Mouse (Mus musculus) mouse trophoblast stem cell (cell line): ENCODE results near the gene Rad51b.
"Not testable (repeated sequence)": the region's sequence is repeated elsewhere in the genome, so short reads cannot be mapped to it uniquely, and the experiment has no call there.

Experiments used
- in situ Hi-C, 2 experiments: fragments of 300-500 bp; cut with MseI, MboI; formaldehyde crosslinking; loops; 2 replicates in 1 of 2; 3 replicates in 1 of 2; pipeline ENCODE4 v1.15.1; 2025

Rad51b gene

DNA sequence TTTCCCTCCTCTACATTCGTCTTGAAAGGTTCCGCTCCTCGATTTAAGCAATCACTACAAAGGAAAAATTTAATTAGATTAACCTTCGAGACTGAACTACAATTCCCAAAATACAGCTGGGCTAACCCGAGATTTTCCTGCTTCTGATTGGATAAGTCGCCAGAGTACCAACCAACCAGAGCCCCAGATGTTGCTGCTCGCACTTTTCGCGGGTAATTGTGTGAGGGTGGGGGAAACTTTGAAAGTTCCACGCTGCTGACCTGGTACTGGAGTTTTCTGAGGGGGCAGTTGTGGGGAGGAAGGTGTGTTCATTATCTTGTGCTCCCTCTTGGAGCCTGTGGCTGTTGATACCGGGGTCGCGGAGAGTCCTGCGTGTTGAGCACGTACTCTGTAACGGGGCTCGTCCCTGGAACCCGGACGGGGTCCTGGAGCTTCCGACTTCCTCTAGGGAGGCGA lies at the start of gene Rad51b:
TSS of gene Rad51b (plus strand) at position 162 of the 456 bp plus-strand sequence.
- in situ Hi-C loops: no loop called here

DNA sequence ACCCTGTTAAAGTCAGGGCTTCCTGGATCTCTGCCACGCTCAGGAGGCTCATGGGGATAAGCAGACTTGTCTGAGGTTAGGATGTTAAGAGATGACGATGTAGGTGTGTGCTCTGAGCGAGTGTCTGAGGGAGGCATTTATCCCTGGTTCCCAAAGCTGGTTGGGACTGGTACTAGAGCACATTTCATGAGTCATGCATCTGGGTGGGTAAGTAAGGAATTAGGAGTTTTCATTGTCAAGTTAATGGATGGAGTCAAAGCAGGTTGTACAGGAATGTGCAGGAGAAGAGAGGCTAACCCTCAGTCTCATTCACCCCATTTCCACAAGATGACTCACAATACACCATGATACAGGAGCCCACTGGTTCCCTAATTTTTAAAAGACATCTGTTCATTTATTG lies 49.0 kb upstream of the Rad51b start:
- in situ Hi-C loops: no loop called here

DNA sequence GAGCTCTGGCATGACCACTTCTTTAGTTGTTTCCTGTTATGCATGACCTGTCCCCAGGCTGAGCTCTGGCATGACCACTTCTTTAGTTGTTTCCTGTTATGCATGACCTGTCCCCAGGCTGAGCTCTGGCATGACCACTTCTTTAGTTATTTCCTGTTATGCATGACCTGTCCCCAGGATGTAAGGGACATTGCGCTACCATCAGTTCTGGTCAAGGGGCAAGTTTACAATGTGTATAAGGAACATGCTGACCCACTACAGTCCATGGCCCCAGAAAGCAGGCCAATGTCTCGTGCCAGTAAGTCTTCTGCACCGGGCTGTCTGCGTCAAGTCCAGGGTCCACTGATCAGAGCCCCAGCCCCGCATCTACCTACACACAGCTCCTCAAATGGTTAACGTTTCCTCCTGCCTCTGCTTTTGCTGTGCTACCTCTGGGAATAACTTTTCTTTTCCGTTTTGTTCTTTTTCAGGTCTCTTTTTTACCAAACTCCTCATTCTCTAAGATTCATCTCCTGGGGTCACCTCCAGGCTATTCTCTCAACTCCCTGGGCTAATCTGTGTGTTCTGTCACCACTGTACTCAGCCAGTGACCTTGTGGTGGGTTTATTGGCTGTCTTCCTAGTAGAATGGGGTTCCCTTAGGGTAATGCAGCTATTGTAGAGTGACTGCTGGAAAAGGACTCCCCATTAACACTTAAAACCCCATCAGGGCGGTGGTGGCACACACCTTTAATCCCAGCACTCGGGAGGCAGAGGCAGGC lies 43.6 kb upstream of the Rad51b start:
- in situ Hi-C loops: no loop called here

DNA sequence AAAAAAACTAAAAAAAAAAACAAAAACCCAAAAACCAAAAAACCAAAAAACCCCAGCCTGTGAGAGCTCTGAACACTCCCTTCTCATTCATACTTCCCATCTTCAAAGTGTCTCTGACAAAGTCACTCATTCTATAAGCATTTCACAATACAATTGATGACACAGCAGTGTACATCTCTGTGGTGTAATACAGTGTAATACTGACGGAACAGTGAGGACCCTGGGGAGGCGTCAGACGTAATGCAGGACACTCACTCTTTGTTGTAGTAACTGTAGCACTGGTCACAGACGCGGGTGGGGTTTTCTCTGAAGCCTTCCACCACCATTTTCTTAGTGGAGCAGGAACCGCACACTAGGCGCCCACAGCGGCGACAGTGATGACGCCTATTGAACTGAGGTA lies 42.1 kb upstream of the Rad51b start:
- in situ Hi-C loops: no loop called here

DNA sequence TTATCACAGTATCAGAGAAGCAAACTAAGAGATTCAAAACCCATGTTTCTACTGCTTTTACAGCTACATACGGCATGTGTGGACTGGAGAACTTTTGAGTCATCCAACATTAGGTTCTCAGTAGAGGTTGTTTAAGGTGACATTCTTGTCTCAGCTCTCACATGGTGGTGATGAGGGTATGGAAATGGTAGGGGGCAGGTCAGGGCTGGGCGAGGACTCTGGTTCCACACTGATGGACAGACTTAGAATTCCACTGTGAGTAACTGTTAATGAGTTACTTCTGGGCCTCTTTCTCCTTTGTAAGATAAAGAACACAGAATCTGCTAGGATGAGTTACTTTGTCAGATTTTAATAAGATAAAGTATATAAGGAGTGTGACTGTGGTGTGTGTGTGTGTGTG lies 36.9 kb upstream of the Rad51b start:
- in situ Hi-C loops: no loop called here

DNA sequence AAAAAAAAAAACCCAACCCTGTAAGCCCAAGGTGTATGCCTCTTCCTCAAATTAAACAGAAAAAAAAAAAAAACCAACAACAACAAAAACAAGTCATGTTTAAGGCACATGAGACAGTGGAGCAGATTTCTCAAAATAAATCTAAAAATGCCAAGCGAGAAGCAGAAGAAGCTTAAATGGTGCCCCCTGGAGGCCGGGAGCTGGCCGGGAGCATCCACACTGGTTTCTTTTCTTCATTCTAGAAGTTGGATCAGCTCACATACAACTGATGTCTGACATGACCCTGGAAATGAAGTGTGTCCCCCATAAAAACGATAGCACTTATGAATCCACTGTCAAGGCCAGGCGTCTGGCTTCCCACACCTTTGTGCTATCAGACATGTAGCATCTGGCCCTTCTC lies 36.0 kb upstream of the Rad51b start:
- in situ Hi-C loops: no loop called here

DNA sequence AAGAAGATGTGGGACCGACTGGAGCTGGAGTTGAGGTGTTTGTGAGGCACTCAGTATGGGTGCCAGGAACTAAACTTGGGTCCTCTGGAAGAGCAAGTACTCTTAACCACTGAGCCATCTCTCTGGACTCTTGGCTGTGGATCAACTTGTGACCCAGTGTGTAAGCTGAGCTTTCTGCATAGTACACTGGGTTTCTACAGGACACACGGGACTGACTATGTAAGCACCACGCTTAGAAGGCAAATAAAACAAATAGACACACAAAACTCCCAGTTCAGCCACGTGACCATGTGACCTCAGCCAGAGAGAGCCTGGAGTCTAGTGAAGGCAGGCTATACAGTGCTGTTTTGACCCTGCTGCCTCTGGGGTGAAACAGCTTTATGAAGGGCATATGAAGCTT lies 24.5 kb upstream of the Rad51b start:
- in situ Hi-C loops: no loop called here

DNA sequence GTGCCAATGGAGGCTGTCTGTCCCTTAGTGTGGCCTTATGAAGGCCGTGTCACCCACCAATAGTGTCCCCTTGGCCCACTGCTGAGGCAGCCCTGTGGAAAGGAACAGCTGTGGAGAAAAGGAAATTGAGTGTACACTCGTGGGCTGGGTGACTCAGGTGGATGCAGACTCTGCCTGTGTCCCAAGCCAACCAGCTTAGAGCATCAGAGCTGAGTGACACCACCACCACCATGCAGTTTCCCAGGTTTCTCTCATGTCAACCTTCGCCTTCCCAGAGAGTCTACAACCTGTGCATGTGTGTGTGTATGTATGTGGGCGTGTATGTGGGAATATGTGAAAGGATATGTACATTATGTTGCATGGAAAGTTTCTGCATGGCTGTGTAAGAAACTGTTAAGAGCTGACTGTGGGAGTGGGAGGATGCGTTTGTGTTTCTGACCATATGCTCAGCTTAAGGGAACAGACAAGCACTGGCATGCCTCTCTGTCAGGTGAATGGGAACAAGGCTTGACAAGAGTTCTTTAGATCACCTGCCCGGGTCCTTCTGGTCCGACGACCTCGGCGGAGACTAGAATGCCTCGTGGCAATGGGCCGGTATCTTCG lies 17.5 kb upstream of the Rad51b start:
- in situ Hi-C loops: no loop called here

DNA sequence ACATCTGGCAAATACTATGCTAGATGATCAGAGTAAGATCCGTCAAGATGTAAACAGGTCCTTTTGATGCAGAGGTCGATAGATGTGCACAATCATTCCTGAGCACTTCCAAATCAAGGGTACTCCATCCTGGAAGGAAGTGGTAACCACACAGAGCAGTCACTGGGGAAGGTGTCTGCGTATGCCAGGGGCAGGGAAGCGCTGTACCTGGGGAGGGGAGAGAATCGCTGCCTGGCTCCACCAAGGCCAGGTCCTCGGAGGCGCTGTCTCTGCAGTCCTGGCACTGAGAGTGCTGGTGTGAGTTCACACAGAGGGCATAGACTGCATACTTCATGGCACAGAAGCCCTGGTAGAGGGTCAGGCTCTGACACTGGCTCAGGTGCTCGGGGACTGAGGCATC lies 14.5 kb upstream of the Rad51b start:
- in situ Hi-C loops: no loop called here

DNA sequence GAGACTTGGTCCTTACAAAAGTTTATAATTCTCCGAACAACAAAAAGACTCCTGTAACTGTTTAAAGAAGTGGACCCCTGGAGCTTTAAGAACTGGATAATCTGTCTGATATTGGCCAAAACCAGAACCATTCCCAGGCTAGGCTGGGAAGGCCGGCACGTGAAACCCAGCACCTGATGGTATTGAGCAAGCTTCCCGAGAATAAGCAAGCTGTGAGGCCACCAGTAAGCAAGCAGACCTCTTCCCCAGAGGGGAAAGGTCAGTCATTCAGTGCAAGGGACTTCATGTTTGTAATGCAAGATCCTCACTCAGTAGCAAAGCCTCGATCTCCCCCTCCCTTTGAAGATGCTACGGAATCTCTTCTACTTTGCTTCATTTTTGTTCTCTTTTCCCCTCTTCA lies 4.2 kb upstream of the Rad51b start:
- in situ Hi-C loops: no loop called here

DNA sequence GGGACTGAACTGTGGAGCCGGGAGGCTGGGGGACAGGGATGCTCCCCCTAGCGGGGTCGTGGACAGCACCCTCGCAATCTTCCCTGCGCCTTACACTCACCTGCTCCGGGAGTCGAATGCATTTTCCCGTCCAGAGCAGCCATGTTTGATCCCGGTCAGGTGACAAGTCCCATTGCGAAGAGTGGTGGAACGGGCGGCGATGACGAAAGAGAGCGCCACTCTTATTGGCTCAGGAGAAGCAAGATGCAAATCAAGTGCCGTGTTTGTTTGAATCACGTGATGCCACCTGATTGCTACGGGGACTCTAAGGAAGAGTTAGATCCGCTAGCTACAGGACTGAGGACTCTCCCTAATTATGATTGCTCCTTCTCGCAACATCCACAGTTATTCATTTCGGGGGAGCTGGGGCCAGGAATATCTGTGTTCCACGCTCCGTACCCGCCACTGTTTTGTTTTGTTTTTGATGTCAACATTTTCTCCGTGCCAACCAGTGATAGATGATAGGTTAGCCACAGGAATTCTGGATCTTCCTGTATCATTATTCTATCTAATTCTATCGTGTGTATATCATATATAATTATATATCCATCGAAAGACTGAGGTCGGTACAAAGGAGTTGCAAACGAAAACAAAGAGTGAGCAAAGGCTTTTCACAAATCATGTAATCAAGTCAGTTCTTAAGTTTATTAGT lies 811 bp upstream of the Rad51b start, which contains the start of gene Zfyve26:
TSS of gene Zfyve26 (minus strand) at position 179 of the 691 bp plus-strand sequence.
- in situ Hi-C loops: no loop called here

DNA sequence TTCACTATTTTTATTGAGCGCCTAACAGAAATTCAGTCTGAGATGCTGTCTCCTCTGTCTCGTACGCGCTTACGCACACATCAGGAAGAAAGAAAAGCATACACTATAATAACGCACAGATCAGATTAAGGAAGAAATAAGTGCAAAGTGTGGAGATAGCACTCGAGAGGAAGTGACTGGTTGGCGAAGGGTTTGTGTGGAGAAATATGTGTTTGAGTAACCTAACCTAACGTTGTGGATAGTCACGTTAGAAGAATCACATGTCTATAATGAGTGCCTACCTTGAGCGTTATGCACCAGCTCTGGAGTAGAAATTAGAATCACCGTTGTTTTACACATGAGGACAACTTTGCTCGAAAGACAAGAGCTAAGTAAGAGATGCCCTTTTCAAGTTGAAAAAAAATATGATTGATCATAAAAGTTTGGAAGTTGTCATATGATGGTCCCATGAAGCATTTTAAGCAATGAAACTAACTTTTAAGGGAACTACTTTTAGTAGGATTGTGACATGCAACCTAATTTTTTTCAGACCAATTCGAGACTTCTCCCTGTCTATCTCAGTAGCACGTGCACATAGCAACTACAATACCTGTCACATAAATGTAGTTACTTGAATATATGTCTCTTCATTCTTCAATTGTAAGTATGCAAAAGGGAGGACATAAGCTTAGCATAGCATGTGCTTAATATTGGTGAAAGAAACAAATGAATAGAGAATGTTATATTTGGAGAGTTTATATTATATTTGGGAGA lies 978 bp downstream of the Rad51b start:
- in situ Hi-C loops: no loop called here

DNA sequence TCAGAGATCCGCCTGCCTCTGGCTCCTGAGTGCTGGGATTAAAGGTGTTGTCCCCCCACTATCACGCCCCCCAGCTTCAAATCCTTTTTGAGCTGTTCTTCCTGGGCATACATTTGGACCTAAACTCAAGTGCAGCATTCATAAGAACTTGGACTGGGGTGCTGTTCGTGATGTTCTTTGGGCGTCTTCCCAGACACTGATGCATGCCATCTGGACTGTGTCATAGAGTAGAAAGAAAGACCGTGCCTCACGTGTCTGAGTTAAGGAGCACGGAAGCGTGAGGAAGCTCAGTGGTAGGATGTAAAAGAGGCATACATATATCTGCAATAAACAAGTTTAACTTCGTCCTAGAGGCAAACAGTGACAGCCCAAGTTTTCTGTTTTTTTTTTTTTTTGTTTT lies 4.7 kb downstream of the Rad51b start:
- in situ Hi-C loops: no loop called here

DNA sequence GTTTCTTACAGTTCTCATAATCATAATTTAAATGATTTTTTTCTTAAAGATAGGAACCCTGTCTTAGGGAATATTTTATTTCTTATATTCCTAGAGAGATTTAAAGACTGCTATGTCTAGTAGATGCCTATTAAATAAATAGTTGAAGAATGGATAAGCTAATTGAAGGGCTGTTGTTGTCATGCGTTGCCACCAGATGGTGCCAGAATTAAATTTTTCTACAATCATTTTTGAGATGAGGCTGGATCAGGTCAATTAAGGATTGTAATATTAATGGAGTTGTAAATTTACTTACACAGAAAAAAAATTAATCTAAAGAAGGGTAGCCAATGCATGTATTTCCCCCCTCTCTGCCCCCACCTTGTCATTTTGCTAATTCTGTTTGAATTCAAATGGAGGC lies 8.0 kb downstream of the Rad51b start:
- in situ Hi-C loops: no loop called here

DNA sequence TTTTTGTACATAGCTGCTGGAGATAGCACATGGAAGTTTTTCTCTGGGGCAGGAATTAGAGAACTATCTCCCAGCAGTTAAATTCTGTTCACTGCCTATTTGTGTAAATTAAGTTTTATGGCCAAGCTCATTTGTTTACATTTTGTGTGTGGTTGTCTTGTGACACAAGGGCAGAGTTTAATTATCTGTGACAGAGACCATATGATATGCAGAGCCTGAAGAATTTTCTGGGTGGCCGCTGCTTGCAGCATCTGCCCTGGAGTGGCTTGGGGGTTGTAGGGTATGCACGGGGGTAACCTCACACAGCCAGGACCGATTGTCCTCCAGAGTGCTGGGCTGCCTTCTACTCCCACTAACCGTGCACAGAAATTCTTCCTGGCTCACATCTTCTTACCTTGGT lies 8.9 kb downstream of the Rad51b start:
- in situ Hi-C loops: no loop called here

DNA sequence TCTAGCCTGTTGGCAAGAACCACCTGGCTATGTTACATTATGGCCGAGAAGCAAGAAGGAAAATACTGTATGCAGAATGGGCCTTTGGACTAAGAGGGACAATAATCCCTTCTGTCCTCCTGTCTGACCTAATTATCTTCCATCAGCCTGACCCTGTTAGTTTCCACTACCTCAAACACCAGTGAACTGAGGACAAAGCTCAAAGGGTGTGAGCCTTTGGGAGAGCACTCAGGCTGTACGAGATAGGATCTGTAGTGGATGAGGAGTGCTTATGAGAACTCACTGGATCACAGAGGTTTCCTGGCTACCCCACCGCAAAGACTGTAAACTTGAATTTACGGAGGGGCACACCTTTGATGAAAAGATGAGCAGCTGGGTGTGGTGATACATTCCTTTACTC lies 16.6 kb downstream of the Rad51b start:
- in situ Hi-C loops: no loop called here

DNA sequence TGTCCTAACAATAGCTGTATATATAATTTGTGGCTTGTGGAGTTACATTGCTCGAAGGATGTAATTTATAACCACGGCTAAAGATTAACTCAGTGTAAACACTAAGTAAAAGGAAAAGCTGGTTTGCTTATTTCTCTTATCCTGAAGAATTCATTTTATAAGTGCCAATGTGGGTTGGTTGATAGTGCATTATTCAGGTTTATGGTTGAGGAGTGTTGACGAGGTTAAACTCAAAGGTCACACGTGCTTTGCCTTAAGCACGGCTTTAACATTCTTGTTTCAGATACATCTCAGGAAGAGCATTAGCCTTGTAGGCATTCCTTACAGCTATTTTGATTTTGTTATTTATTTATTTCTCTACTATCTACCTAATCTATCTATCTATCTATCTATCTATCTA lies 20.3 kb downstream of the Rad51b start:
- in situ Hi-C loops: no loop called here

DNA sequence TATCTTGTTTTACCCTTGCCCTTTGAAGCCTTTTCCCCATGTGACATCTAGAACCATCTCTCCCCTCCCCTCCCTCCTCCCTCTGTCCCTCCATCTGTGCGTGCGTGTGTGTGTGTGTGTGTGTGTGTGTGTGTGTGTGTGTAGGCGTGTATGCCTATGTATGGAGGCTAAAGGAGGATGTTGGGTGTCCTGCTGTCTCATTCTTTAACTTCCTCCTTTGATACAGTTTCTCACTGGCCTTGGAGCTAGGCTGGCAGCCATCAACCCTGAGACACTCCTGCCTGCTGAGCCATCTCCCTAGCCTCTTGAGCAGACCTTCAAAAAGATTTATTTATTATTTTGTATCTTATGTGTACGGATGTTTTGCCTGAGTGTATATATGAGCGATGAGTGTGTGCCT lies 23.8 kb downstream of the Rad51b start:
- in situ Hi-C loops: no loop called here

DNA sequence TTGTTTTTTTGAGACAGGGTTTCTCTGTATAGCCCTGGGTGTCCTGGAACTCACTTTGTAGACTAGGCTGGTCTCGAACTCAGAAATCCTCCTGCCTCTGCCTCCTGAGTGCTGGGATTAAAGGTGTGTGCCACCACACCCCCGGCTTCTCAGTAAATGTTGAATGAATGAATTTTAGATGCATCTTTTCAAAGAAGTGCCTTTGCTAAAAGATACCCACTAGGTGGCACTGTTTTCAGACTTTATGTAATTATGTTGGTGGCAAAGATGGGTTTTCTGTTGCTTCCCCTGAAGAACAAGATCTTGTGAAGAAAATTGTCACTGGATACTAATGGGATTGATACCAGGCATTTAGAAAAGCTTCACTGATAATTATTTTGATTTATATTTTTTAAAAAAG lies 25.5 kb downstream of the Rad51b start:
- in situ Hi-C loops: not testable (repeated sequence)

DNA sequence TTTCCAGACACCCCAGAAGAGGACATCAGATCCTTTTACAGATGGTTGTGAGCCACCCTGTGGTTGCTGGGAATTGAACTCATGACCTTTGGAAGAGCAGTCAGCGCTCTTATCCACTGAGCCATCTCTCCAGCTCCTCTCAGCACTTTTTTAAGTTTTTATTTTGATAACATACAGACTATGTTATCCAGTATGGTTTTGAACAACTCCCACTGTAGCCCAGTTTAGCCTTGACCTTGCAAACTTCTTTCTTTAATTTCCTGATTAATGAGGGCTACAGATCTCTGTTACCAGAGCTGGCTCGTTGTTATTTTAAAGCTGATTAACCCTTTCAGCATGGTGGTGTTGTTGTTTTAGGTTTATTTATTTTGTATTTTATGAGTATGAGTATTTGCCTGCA lies 29.2 kb downstream of the Rad51b start:
- in situ Hi-C loops: no loop called here

DNA sequence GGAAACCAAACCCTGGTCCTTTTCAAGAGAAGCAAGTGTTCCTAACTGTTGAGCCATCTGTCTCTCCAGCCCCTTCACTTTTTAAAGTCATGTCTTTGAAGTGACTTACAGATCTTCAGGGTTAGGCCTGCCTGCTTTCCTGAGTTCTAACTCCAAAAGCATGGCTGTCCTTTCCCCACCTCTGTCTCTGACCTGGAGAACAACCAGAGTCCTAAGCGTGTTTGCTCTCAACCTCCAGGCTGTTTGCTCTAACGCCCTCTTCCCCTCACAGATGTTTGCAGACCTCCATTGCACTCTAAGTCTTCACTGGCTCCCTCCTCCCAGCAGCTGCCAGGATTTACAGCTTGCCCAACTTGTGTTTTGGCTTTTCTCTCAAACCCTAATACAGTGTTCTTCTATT lies 29.7 kb downstream of the Rad51b start:
- in situ Hi-C loops: no loop called here

DNA sequence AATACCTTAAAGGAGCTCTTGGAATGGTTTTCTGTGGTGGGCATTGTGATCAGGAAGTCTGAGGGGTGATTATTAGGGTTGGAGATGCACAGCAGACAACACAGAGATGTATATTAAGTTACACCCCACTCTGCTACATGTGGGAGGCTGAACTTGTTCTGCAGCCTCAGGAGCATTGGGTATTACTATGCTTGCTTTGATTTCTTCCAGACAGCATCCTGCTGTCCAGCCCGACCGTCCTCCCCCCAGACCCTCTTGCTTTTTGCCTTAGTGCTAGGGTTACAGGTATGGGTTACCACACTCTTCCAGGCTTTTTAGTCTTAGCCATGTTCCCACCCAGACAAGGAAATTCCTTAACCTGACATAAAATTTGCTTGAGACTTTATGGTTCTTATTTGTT lies 30.8 kb downstream of the Rad51b start:
- in situ Hi-C loops: no loop called here
